Mouse (Mus musculus): ENCODE results near the gene Aatk. TPM values are rescaled to one million over a fixed set of nuclear protein-coding genes. Genes with fewer than 3 reads are reported as not detected.

The Aatk gene
- polyA plus RNA-seq (2014; fragmentation: Nextera tagmentation; extraction: Ambion mirVana): 1.3 and 1.9 TPM in 2 replicates

DNA sequence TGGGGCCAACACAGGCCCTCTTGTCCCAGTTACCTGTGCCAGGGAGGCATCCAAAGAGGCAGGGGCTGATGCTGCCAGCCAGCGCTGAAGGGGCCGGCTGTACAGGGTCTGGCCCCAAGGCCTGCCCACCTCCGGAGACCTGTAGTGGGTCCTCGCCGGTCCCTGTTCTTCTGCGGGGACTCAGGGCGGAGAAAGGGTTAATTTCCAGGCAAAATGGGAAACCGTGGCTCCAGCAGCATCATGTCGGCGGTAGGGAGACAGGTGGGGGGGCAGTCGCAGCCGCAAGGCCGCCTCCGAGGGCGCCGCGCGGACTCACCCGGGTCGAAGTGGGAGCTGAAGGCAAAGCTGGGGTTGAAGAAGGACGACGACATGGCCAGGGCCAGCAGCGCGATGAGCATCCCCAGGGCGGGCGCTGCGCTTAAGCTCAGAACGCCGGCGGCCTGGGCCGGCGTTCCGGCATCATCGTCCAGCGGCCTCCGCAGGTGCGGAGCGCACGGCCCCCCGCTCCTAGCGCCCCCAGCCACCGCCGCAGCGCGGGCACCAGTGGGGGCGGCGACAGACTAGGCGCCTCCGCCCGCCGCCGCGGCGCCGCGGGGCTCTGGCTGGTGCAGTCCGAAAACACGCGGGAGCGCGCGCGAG lies at the start of gene Aatk:
Gene Aatk (minus strand): TSS at position 615 of the 639 bp plus-strand sequence.
- Histone ChIP-seq H3K4me3 (ENCODE audit: low read length) (peak within 1 kb of the TSS; percentile 58), H3K4me1 (ENCODE audit: control insufficient read depth, insufficient read depth, low read length) (peaks cover 19% of the 10 kb centered on the region), H3K9ac (ENCODE audit: low read depth, low read length) (peak within 1 kb of the TSS; percentile 60; the same call in 1 of the 2 replicates), H3K27me3 (ENCODE audit: control insufficient read depth, insufficient read depth, low read length) (peaks cover 25% of the 10 kb centered on the region), H3K9me3 (ENCODE audit: control insufficient read depth, low read length) (no peaks in the 10 kb centered on the region), H3K4me2 (replicated peaks; ENCODE audit: low read depth, low read length) (peak within 1 kb of the TSS; percentile 95), H3K27ac (ENCODE audit: low read depth, low read length) (0 out of 2 replicates have a peak within 1 kb of the TSS, but pooled peaks have one; percentile 37), H3K36me3 (ENCODE audit: control insufficient read depth, insufficient read depth, low read length) (no peaks in the 10 kb centered on the region)
- ATAC-seq (ENCODE audit: low FRiP score, low TSS enrichment): no peak
- WGBS: 1% methylated on average over 57 of the region's 63 CpGs

DNA sequence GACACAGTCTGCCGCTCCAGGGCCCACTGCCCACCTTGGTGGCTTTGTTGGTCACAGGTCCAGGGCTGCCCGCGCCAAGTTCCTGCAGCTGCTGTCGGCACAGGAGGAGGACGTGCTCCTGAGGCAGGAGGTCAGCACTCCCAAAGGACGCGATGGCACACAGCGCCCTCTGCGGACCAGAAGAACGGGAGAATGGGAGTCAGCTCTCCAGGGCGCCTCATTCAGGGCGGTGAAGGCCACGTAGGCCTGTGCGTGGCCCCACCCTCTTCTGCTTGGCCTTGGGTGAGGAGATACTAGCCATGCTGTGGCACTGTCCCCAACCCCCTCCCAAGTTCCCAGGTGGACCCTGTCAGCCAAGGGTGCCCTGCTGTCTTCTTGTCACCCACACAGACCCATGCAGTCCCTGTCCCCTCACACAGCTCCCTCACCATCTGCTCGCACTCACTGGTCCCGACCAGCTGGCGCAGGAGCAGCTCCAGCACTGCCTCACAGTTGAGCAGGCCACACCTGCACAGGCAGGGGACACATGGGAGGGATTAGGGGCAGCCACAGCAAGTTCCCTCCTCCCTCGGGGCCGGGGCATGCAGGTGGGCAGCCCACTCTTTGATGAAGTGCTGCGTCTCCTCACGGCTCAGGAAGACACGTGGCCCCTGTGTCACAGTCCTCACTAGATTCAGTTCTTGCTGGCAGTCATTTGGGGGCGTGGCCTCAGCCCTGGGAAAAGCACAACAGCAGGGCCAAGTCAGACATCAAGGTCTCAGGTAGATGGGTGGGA lies 46.0 kb upstream of the Aatk start:
- H3K4me1 ChIP-seq (ENCODE audit: control insufficient read depth, insufficient read depth, low read length): peaks cover 6% of the 10 kb centered on the region
- ATAC-seq (ENCODE audit: low FRiP score, low TSS enrichment): peak; percentile 24; the same call in 1 of the 2 replicates
- H3K36me3 ChIP-seq (ENCODE audit: control insufficient read depth, insufficient read depth, low read length): peaks cover 48% of the 10 kb centered on the region
- H3K4me3 ChIP-seq (ENCODE audit: low read length): no peak overlapping the region
- H3K27ac ChIP-seq (ENCODE audit: low read depth, low read length): no peak overlapping the region
- no peak overlapping the region for H3K4me2 ChIP-seq (replicated peaks; ENCODE audit: low read depth, low read length)
- 75% methylated on average over 23 of the region's 23 CpGs for WGBS
- H3K27me3 ChIP-seq (ENCODE audit: control insufficient read depth, insufficient read depth, low read length): no peaks in the 10 kb centered on the region
- no peak overlapping the region for H3K9ac ChIP-seq (ENCODE audit: low read depth, low read length)
- no peaks in the 10 kb centered on the region for H3K9me3 ChIP-seq (ENCODE audit: control insufficient read depth, low read length)

DNA sequence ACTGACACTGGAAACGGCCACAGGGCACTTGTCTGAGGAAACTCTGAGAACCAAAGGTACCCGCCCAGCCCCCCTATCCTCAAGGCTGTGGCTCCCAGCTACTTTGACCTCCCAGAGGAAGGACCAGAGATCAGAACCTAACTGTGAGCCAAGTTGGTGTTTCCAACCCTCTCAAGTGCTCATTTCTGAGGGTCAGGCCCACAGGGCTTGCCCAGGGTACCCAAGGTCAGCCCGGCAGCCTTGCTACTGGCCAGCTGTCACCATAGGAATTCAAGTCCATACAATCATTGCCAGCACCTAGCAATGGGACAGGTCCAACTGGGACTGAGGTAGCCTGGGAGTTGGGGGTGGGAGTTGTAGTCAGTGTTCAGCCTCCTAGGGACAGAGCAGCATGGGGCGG lies 43.7 kb upstream of the Aatk start:
- Histone ChIP-seq H3K27me3 (ENCODE audit: control insufficient read depth, insufficient read depth, low read length) (no peaks in the 10 kb centered on the region), H3K4me1 (ENCODE audit: control insufficient read depth, insufficient read depth, low read length) (peaks cover 4% of the 10 kb centered on the region), H3K4me3 (ENCODE audit: low read length) (no peak overlapping the region), H3K4me2 (replicated peaks; ENCODE audit: low read depth, low read length) (no peak overlapping the region), H3K9ac (ENCODE audit: low read depth, low read length) (no peak overlapping the region), H3K9me3 (ENCODE audit: control insufficient read depth, low read length) (no peaks in the 10 kb centered on the region), H3K36me3 (ENCODE audit: control insufficient read depth, insufficient read depth, low read length) (peaks cover 45% of the 10 kb centered on the region), H3K27ac (ENCODE audit: low read depth, low read length) (no peak overlapping the region)
- WGBS: 89% methylated on average over 4 of the region's 4 CpGs
- ATAC-seq (ENCODE audit: low FRiP score, low TSS enrichment): no peak

DNA sequence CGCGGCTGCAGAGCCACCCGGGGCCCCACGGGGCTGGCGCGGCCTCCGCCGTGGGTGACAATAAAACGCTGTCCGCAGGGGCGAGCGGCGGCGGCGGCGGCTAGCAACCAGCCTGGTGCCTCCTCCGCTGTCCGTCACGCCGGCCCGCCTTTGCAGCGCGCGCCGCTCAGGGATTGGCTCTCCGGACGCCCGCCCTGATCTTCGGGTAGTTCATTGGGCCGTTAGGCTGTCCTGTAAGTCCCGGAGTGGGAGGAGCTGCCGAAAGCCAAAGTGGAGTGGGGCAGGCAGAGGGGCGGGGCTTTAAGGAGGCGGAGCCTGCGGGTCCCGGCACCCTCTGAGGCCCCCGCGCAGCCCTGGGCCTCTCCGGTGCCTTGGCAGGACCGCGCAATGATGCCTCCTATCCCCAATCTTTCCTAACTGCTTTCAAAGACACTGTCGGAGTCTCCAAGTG lies 39.8 kb upstream of the Aatk start, which contains the start of gene Cep131:
Gene Cep131 (minus strand): TSS at position 126 of the 451 bp plus-strand sequence.
- H3K4me3 ChIP-seq (ENCODE audit: low read length): peak within 1 kb of the TSS; percentile 75
- peaks cover 23% of the 10 kb centered on the region for H3K36me3 ChIP-seq (ENCODE audit: control insufficient read depth, insufficient read depth, low read length)
- peak within 1 kb of the TSS; percentile 91 for H3K4me2 ChIP-seq (replicated peaks; ENCODE audit: low read depth, low read length)
- H3K27me3 ChIP-seq (ENCODE audit: control insufficient read depth, insufficient read depth, low read length): no peaks in the 10 kb centered on the region
- H3K4me1 ChIP-seq (ENCODE audit: control insufficient read depth, insufficient read depth, low read length): peaks cover 9% of the 10 kb centered on the region
- no peaks in the 10 kb centered on the region for H3K9me3 ChIP-seq (ENCODE audit: control insufficient read depth, low read length)
- peak; percentile 98 for ATAC-seq (ENCODE audit: low FRiP score, low TSS enrichment)
- H3K27ac ChIP-seq (ENCODE audit: low read depth, low read length): peak within 1 kb of the TSS; percentile 25; the same call in 1 of the 2 replicates
- peak within 1 kb of the TSS; percentile 90 for H3K9ac ChIP-seq (ENCODE audit: low read depth, low read length)
- WGBS: under 1% methylated on average over 42 of the region's 42 CpGs

DNA sequence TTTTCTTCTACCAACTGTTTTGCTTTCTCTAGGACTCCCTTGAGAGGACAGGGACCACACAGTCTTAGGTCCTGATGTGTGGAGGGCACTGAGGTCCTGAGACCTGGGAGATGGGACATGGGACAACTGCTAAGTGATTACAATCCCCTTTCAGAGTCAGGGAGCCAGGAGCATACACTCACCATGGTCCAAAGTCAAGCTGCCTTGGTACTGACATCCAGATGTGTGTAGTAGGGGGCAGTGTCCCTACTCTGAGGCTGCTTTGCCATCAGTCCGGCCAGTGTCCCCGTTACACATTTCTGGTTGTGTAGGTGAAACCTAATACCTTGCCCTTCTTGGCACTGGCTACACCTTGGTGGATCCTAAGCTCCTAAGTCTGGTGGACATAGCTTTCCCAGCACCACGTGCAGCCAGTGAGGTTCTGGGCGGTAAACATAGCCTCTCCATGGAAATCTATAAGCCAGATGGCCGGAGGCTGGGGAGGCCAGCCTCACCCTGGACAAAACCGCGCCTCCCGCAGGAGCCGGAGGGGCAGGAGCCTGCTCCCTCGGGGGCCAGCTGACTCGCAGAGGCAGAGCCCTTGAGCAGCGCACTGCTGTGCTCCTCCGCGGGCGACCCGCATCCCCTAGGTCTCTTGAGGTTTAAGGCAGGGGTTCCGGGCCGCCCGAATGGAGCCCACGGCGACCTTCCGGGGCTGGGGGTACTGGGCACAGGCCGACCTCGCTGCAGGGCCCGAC lies 39.1 kb upstream of the Aatk start:
- WGBS: 0% methylated on average over 25 of the region's 25 CpGs
- H3K9me3 ChIP-seq (ENCODE audit: control insufficient read depth, low read length): no peaks in the 10 kb centered on the region
- H3K4me1 ChIP-seq (ENCODE audit: control insufficient read depth, insufficient read depth, low read length): peaks cover 9% of the 10 kb centered on the region
- no peaks in the 10 kb centered on the region for H3K27me3 ChIP-seq (ENCODE audit: control insufficient read depth, insufficient read depth, low read length)
- H3K4me2 ChIP-seq (replicated peaks; ENCODE audit: low read depth, low read length): peak overlapping the region; percentile 91
- peak overlapping the region; percentile 75 for H3K4me3 ChIP-seq (ENCODE audit: low read length)
- peak; percentile 39 for ATAC-seq (ENCODE audit: low FRiP score, low TSS enrichment)
- H3K36me3 ChIP-seq (ENCODE audit: control insufficient read depth, insufficient read depth, low read length): peaks cover 21% of the 10 kb centered on the region; the same call in 1 of the 2 replicates
- H3K27ac ChIP-seq (ENCODE audit: low read depth, low read length): peak overlapping the region; percentile 25; the same call in 1 of the 2 replicates
- H3K9ac ChIP-seq (ENCODE audit: low read depth, low read length): peak overlapping the region; percentile 90

DNA sequence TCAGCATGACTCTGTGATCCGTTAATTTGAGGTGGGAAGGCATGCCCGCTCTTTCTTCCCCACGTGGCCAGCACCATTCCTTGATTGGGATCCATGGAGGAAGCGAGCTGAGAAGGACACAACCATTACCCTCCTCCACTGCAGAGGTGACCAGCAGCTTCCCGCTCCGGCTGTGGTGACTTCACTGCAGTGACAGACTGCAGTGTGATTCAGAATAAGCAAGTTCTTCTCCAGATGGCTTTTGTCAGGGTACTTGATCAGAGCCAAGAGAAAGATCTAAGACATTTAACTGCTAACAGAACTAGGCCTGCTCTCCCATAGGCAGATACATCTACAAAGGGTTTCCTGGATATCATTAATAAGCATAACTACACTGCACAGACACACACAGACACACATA lies 33.3 kb upstream of the Aatk start:
- WGBS: 76% methylated on average over 6 of the region's 6 CpGs
- Histone ChIP-seq H3K9me3 (ENCODE audit: control insufficient read depth, low read length) (no peaks in the 10 kb centered on the region), H3K4me1 (ENCODE audit: control insufficient read depth, insufficient read depth, low read length) (peaks cover 1% of the 10 kb centered on the region), H3K27ac (ENCODE audit: low read depth, low read length) (no peak overlapping the region), H3K9ac (ENCODE audit: low read depth, low read length) (no peak overlapping the region), H3K4me2 (replicated peaks; ENCODE audit: low read depth, low read length) (no peak overlapping the region), H3K36me3 (ENCODE audit: control insufficient read depth, insufficient read depth, low read length) (peaks cover 66% of the 10 kb centered on the region), H3K27me3 (ENCODE audit: control insufficient read depth, insufficient read depth, low read length) (no peaks in the 10 kb centered on the region), H3K4me3 (ENCODE audit: low read length) (no peak overlapping the region)
- ATAC-seq (ENCODE audit: low FRiP score, low TSS enrichment): no peak

DNA sequence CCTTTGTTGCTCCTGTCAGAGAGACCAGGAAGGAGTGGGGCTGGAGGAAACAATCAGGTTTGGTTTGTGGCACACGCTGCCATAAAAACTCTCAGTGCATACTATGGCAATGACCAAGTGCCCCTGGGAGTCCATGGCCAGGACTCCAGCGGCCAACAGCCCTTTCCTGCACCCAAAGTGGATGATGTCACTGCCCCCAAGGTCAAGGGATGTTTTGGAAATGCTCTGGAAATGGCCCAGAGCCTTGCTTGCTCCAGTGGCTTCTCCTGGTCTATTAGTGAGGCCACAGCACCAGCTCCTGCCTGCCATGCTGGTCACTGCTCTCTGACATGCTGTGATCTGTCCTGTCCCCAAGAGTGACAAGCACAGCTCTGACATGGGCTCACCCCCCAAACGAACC lies 29.2 kb upstream of the Aatk start:
- no peaks in the 10 kb centered on the region for H3K4me1 ChIP-seq (ENCODE audit: control insufficient read depth, insufficient read depth, low read length)
- H3K36me3 ChIP-seq (ENCODE audit: control insufficient read depth, insufficient read depth, low read length): peaks cover 81% of the 10 kb centered on the region
- no peak overlapping the region for H3K9ac ChIP-seq (ENCODE audit: low read depth, low read length)
- no peak for ATAC-seq (ENCODE audit: low FRiP score, low TSS enrichment)
- WGBS: 73% methylated on average over 3 of the region's 3 CpGs
- no peak overlapping the region for H3K4me3 ChIP-seq (ENCODE audit: low read length)
- H3K4me2 ChIP-seq (replicated peaks; ENCODE audit: low read depth, low read length): no peak overlapping the region
- no peak overlapping the region for H3K27ac ChIP-seq (ENCODE audit: low read depth, low read length)
- H3K27me3 ChIP-seq (ENCODE audit: control insufficient read depth, insufficient read depth, low read length): no peaks in the 10 kb centered on the region
- no peaks in the 10 kb centered on the region for H3K9me3 ChIP-seq (ENCODE audit: control insufficient read depth, low read length)

DNA sequence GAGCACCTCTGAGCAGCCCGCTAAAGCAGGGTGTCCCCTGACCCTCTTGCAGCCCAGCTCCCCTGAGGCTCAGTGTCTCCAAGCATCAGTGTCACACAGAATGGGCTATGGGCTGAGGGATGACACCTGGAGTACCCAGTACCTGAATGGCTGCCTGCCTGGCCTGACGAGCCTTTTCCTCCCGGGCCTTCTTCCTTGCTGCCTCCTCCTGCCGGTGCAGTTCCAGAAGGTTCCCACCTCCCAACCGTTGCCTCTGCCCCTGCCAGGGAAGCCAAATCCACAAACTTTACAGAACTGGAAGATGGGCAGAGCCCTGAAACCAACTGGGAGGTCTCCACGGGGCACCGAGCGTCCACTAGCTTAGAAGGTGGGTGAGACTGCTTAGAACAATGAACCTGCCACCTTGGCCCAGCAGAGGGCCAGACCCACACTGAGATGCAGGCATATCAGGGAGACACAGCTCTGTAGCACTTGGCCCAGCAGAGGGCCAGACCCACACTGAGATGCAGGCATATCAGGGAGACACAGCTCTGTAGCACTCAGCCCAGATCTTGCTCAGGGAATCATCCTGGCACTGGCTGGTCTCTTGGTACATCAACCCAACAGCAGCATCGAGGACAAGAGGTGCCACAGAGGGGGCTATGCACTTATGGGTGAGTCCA lies 26.1 kb upstream of the Aatk start:
- H3K27ac ChIP-seq (ENCODE audit: low read depth, low read length): no peak overlapping the region
- no peaks in the 10 kb centered on the region for H3K27me3 ChIP-seq (ENCODE audit: control insufficient read depth, insufficient read depth, low read length)
- H3K9ac ChIP-seq (ENCODE audit: low read depth, low read length): no peak overlapping the region
- H3K4me3 ChIP-seq (ENCODE audit: low read length): no peak overlapping the region
- H3K9me3 ChIP-seq (ENCODE audit: control insufficient read depth, low read length): no peaks in the 10 kb centered on the region
- ATAC-seq (ENCODE audit: low FRiP score, low TSS enrichment): no peak
- 88% methylated on average over 9 of the region's 9 CpGs for WGBS
- H3K36me3 ChIP-seq (ENCODE audit: control insufficient read depth, insufficient read depth, low read length): peaks cover 81% of the 10 kb centered on the region
- H3K4me2 ChIP-seq (replicated peaks; ENCODE audit: low read depth, low read length): no peak overlapping the region
- 0 out of 2 replicates have a peak, but pooled peaks cover 4% of the 10 kb centered on the region for H3K4me1 ChIP-seq (ENCODE audit: control insufficient read depth, insufficient read depth, low read length)
